Mouse (Mus musculus) midbrain, embryonic 12.5 days (tissue): ENCODE data around the gene Zbtb25. TPM values are rescaled to one million over a fixed set of nuclear protein-coding genes. Genes with fewer than 3 reads are reported as not detected.

Source experiments
- ATAC-seq: fragments of 200-750 bp; cut with Nextera tagmentation; 2 replicates; pipeline ENCODE4 v1.8.0; 2017; ENCODE audit warnings: low read depth, moderate TSS enrichment, moderate library complexity; ENCODE audit not compliant: low FRiP score
- H3K27ac ChIP-seq: fragments of 300-500 bp; sonication (generic); replicated peaks from 2 replicates; pipeline ENCODE4 v1.5.1; 2016; ENCODE audit warnings: mild to moderate bottlenecking
- H3K27me3 ChIP-seq: fragments of 300-500 bp; sonication (generic); 2 replicates; pipeline ENCODE4 v1.6.1; 2016; ENCODE audit warnings: mild to moderate bottlenecking
- H3K36me3 ChIP-seq: fragments of 300-500 bp; sonication (generic); 2 replicates; pipeline ENCODE4 v1.6.1; 2016
- H3K4me1 ChIP-seq: fragments of 300-500 bp; sonication (generic); 2 replicates; pipeline ENCODE4 v1.6.1; 2016
- H3K4me2 ChIP-seq: fragments of 300-500 bp; sonication (generic); replicated peaks from 2 replicates; pipeline ENCODE4 v1.6.1; 2016; ENCODE audit warnings: mild to moderate bottlenecking, moderate library complexity
- H3K4me3 ChIP-seq: fragments of 300-500 bp; sonication (generic); 2 replicates; pipeline ENCODE4 v1.5.1; 2016; ENCODE audit warnings: mild to moderate bottlenecking
- H3K9ac ChIP-seq: fragments of 300-500 bp; sonication (generic); replicated peaks from 2 replicates; pipeline ENCODE4 v1.6.1; 2016; ENCODE audit warnings: mild to moderate bottlenecking, moderate library complexity
- H3K9me3 ChIP-seq: fragments of 300-500 bp; sonication (generic); 2 replicates; pipeline ENCODE4 v1.6.1; 2016; ENCODE audit warnings: mild to moderate bottlenecking
- WGBS: fragments of 180-500 bp; shearing (Covaris S2); methylation state at CpG from one replicate; pipeline ENCODE4 v1.1.7; 2016; 5-methylcytosine and 5-hydroxymethylcytosine counted together
- polyA plus RNA-seq: library from polyadenylated mRNA; unstranded; fragments of >200 nt; fragmentation: Nextera tagmentation; extraction: Ambion mirVana; gene quantifications from 2 replicates; pipeline ENCODE4 v1.2.1, GENCODE M21; 2016

Zbtb25 gene
- 18.1 and 20.2 TPM in 2 replicates for polyA plus RNA-seq

DNA sequence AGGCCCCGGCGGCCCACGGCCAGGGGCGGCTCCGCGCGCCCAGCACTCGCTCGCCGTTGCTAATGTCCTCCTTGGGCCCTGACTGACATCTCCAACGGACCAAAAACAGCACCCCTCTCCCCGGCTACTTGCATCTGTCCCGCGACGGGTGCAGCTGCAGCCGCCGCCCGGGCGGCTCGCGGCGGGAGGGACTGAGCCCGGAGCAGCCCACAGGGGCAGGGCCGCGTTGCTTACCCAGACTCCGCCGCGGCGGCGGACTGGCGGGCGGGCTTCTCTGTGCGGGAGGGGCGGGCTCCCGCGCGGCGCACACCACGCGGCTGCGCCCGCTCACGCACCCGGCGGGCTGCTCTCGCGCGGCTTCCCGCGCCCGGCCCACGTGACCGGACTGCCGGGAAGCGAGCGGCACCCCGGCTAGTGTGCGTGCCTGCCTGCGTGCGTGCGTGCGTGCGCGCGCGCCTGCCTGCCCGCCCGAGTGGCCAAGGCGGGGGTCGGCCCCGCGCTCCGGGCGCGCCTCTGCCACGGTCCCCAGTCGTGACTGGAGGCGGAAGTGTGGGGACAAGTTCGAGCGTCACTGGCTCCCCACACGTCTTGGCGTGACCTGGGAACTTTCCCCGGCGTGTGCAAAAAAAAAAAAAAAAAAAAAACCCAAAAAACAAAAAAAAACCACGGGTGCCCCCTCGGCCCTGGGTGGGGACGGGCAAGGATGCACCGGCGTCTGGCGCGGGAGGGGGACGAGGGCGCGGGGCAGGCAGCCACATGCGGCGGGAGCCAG is at the start of gene Zbtb25:
Zbtb25 (minus strand) TSS at position 397 of the 772 bp plus-strand sequence.
- WGBS: under 1% methylated on average over 89 of the region's 96 CpGs
- H3K27ac ChIP-seq: peak within 1 kb of the TSS; percentile 98
- peaks cover 40% of the 10 kb centered on the region for H3K4me1 ChIP-seq
- H3K9me3 ChIP-seq: no peaks in the 10 kb centered on the region
- no peaks in the 10 kb centered on the region for H3K27me3 ChIP-seq
- ATAC-seq: peak; percentile 83
- no peaks in the 10 kb centered on the region for H3K36me3 ChIP-seq
- H3K4me2 ChIP-seq: peak within 1 kb of the TSS; percentile 84
- H3K9ac ChIP-seq: peak within 1 kb of the TSS; percentile 97
- peak within 1 kb of the TSS; percentile 93 for H3K4me3 ChIP-seq

DNA sequence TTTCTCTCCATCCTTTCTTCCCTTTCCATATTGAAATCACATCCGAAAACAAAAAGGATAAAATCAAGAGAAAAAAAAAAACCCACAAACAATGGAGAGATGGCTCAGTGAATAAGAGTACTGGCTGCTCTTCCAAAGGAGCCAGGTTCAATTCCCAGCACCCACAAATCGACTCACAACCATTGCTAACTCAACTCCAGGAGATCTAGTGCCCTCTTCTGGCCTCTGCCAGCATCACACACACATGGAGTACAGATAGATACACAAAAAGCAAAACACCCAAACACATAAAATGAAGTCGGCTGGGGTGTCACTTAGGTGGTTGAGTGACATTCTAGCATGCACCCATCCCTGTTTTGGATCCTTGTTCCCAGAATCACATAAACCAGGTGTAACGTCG is 48.9 kb upstream of the Zbtb25 start:
- no peak for ATAC-seq
- 93% methylated on average over 5 of the region's 5 CpGs for WGBS
- Histone ChIP-seq H3K27me3 (peaks cover 22% of the 10 kb centered on the region), H3K4me2 (no peak overlapping the region), H3K9me3 (no peaks in the 10 kb centered on the region), H3K4me1 (peaks cover 7% of the 10 kb centered on the region), H3K4me3 (no peak overlapping the region), H3K9ac (no peak overlapping the region), H3K36me3 (no peaks in the 10 kb centered on the region), H3K27ac (no peak overlapping the region)

DNA sequence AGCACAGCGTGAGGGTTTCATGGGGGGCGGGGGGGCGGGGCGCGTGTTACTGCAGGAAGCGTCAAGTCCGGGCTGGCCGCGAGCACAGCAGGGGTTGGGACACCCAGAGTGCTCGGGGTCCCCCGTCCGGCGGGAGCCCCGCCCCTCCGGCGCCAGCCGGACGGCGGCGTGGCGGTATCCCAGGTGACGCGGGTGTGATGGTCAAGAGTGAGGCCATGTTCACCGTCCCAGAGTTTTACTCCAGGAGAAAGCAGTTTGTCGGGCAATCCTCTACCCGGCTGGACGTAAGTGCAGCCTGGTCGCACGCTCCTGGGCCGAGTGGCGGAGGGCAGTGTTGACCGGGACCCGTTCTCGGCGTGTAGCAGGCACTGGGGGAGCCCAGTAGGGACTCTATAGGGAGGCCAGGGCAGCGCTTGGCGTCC is 48.0 kb upstream of the Zbtb25 start, which contains the start of gene Ppp1r36:
Ppp1r36 (plus strand) TSS at position 106 of the 422 bp plus-strand sequence.
- WGBS: under 1% methylated on average over 37 of the region's 37 CpGs
- H3K4me1 ChIP-seq: peaks cover 7% of the 10 kb centered on the region
- H3K36me3 ChIP-seq: no peaks in the 10 kb centered on the region
- no peaks in the 10 kb centered on the region for H3K9me3 ChIP-seq
- no peak within 1 kb of the TSS for H3K27ac ChIP-seq
- peaks cover 22% of the 10 kb centered on the region for H3K27me3 ChIP-seq
- H3K9ac ChIP-seq: 0 out of 2 replicates have a peak within 1 kb of the TSS, but pooled peaks have one; percentile 34
- H3K4me2 ChIP-seq: peak within 1 kb of the TSS; percentile 78
- peak; percentile 38; the same call in 1 of the 2 replicates for ATAC-seq
- peak within 1 kb of the TSS; percentile 45 for H3K4me3 ChIP-seq

DNA sequence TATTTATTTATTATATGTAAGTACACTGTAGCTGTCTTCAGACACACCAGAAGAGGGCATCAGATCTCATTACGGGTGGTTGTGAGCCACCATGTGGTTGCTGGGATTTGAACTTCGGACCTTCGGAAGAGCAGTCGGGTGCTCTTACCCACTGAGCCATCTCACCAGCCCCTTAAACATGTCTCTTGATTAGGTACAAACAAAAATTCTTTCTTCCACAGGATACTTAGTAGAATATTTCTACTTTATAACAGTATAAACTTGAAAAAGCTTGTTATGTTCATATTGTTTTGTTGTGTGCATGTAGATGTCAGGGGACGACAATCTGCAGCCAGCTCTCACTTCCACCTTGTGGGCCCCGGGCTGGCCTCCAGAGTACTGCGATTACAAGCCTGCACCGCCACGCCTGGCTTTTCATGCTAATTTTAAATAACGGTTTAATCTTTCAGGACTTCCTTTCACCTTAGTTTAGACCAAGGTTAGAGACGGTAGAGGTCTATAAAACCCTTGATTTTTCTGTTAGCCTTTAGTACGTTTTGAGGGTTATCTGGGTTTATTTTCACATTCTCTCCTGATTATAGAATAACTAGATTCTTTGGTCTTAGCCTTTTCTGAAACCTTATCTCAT is 46.1 kb upstream of the Zbtb25 start:
- Histone ChIP-seq H3K36me3 (no peaks in the 10 kb centered on the region), H3K9ac (no peak overlapping the region), H3K4me1 (peaks cover 7% of the 10 kb centered on the region), H3K4me2 (no peak overlapping the region), H3K4me3 (no peak overlapping the region), H3K9me3 (no peaks in the 10 kb centered on the region), H3K27ac (no peak overlapping the region), H3K27me3 (peaks cover 22% of the 10 kb centered on the region)
- WGBS: 84% methylated on average over 12 of the region's 12 CpGs
- ATAC-seq: no peak

DNA sequence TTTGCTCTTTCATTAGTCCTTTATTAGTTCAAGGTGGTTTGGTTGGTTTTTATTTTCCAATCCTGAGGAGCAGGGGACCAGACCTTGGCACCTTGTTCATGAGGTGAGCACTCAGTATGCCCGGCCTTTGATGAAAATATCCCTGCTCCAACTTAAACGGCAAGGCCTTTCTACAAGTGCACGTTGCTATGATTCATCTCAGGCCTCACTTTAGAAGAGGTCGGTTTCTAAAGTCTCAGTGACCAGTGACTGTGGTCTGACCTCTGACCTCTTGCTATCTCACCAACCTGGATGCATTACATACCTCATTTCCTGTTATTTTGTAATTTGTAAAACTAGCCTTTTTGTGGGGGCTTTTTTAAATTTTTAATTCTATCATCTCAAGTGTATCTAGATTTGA is 39.8 kb upstream of the Zbtb25 start:
- H3K4me1 ChIP-seq: peaks cover 19% of the 10 kb centered on the region
- H3K4me2 ChIP-seq: no peak overlapping the region
- no peak overlapping the region for H3K27ac ChIP-seq
- no peak for ATAC-seq
- H3K4me3 ChIP-seq: no peak overlapping the region
- 70% methylated on average over 4 of the region's 4 CpGs for WGBS
- no peaks in the 10 kb centered on the region for H3K36me3 ChIP-seq
- H3K9ac ChIP-seq: no peak overlapping the region
- no peaks in the 10 kb centered on the region for H3K9me3 ChIP-seq
- H3K27me3 ChIP-seq: peaks cover 41% of the 10 kb centered on the region

DNA sequence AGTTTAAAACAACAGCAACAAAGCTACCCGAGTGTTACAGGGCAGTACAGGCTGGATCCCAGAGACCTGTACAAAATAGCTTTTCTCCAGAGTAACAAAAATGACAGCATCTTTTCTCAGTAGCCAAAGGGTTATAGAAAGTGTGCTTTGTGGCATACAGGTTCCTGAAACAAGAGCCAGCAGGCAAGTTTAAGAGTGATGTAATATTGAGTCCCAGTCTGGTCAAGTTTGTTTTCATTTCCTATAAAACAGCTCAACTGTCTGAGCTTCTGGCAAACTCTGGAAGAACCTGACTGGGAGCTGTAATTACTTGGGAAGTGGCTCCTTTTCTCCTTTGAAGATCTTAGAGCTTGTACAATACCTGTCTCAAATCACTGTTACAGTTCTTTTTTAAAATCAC is 37.8 kb upstream of the Zbtb25 start:
- 46% methylated on average over 1 of the region's 1 CpGs for WGBS
- ATAC-seq: no peak
- H3K9ac ChIP-seq: no peak overlapping the region
- peaks cover 23% of the 10 kb centered on the region for H3K4me1 ChIP-seq
- no peak overlapping the region for H3K4me2 ChIP-seq
- no peak overlapping the region for H3K27ac ChIP-seq
- H3K36me3 ChIP-seq: no peaks in the 10 kb centered on the region
- H3K9me3 ChIP-seq: no peaks in the 10 kb centered on the region
- H3K27me3 ChIP-seq: peaks cover 50% of the 10 kb centered on the region
- H3K4me3 ChIP-seq: no peak overlapping the region

DNA sequence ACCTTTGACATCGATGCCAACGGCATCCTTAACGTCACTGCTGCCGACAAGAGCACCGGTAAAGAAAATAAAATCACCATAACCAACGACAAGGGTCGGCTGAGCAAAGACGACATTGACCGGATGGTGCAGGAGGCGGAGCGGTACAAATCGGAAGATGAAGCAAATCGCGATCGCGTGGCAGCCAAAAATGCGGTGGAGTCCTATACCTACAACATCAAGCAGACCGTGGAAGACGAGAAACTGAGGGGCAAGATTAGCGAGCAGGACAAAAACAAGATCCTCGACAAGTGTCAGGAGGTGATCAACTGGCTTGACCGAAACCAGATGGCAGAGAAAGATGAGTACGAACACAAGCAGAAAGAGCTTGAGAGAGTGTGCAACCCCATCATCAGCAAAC is 36.6 kb upstream of the Zbtb25 start:
- H3K4me3 ChIP-seq: peak overlapping the region; percentile 73
- H3K27me3 ChIP-seq: peaks cover 53% of the 10 kb centered on the region
- H3K4me1 ChIP-seq: peaks cover 23% of the 10 kb centered on the region
- WGBS: 5% methylated on average over 23 of the region's 23 CpGs
- H3K27ac ChIP-seq: no peak overlapping the region
- peak overlapping the region; percentile 81 for H3K4me2 ChIP-seq
- no peak overlapping the region for H3K9ac ChIP-seq
- no peaks in the 10 kb centered on the region for H3K9me3 ChIP-seq
- no peak for ATAC-seq
- no peaks in the 10 kb centered on the region for H3K36me3 ChIP-seq

DNA sequence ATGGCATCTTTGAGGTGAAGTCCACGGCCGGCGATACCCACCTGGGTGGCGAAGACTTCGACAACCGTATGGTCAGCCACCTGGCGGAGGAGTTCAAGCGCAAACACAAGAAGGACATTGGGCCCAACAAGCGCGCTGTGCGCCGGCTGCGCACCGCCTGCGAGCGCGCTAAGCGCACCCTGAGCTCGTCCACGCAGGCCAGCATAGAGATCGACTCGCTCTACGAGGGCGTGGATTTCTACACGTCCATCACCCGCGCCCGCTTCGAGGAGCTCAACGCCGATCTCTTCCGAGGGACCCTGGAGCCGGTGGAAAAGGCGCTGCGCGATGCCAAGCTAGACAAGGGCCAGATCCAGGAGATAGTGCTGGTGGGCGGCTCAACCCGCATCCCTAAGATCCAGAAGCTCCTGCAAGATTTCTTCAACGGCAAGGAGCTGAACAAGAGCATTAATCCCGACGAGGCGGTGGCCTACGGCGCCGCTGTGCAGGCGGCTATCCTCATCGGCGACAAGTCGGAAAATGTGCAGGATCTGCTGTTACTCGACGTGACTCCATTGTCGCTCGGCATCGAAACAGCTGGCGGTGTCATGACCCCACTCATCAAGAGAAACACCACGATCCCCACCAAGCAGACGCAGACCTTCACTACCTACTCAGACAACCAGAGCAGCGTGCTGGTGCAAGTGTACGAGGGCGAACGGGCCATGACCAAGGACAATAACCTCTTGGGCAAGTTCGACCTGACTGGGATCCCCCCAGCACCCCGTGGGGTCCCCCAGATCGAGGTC is 36.0 kb upstream of the Zbtb25 start:
- Histone ChIP-seq H3K4me1 (peaks cover 23% of the 10 kb centered on the region), H3K4me3 (peak overlapping the region; percentile 73), H3K27me3 (peaks cover 53% of the 10 kb centered on the region), H3K9ac (no peak overlapping the region), H3K9me3 (no peaks in the 10 kb centered on the region), H3K27ac (no peak overlapping the region), H3K36me3 (no peaks in the 10 kb centered on the region), H3K4me2 (peak overlapping the region; percentile 81)
- ATAC-seq: no peak
- 5% methylated on average over 64 of the region's 64 CpGs for WGBS

DNA sequence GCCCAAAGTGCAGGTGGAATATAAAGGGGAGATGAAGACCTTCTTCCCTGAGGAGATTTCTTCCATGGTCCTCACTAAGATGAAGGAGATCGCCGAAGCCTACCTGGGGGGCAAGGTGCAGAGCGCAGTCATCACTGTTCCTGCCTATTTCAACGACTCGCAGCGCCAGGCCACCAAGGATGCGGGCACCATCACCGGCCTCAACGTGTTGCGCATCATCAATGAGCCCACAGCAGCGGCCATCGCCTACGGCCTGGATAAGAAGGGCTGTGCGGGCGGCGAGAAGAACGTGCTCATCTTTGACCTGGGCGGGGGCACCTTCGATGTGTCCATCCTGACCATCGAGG is 35.4 kb upstream of the Zbtb25 start:
- peaks cover 53% of the 10 kb centered on the region for H3K27me3 ChIP-seq
- WGBS: 9% methylated on average over 20 of the region's 20 CpGs
- H3K27ac ChIP-seq: no peak overlapping the region
- H3K4me1 ChIP-seq: peaks cover 23% of the 10 kb centered on the region
- H3K4me3 ChIP-seq: peak overlapping the region; percentile 73
- H3K9me3 ChIP-seq: no peaks in the 10 kb centered on the region
- ATAC-seq: no peak
- H3K36me3 ChIP-seq: no peaks in the 10 kb centered on the region
- H3K9ac ChIP-seq: no peak overlapping the region
- peak overlapping the region; percentile 81 for H3K4me2 ChIP-seq

DNA sequence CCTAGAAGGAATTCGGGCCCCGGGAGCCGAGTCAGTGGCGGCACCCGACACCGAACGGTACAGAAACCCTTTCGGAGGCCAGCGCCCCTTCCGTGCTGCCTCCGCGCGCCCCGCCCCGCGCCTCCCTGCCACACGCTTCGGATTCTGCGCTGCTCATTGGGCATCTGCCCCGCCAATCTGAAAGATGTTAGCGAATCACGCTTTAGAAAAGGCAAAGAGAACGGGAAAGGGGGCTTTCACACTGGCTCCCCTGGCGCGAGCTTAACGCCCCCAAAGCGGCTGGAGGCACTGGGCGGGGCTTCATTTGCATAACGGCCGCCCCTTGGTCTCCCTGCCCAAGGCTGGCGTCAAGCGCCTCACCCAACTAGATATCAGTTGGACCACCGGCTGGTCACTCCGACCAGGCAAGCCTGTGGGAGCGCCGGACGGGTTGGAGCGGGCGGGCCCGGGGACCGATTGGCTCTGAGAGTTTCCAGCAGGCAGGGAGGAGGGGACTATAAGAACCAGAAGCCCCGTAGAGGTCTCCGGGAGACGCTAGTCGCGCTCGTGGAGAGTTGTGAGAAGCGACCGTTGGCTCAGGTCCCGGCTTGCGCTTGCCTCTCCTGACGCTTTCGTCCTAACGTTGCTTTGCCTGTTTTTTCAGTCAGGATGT is 34.6 kb upstream of the Zbtb25 start, which contains the start of gene Hspa2:
Hspa2 (plus strand) TSS at position 291 of the 652 bp plus-strand sequence.
- WGBS: under 1% methylated on average over 54 of the region's 54 CpGs
- H3K4me1 ChIP-seq: peaks cover 23% of the 10 kb centered on the region
- peak within 1 kb of the TSS; percentile 88 for H3K27ac ChIP-seq
- peak within 1 kb of the TSS; percentile 59 for H3K9ac ChIP-seq
- peaks cover 53% of the 10 kb centered on the region for H3K27me3 ChIP-seq
- H3K4me2 ChIP-seq: peak within 1 kb of the TSS; percentile 81
- no peaks in the 10 kb centered on the region for H3K9me3 ChIP-seq
- no peaks in the 10 kb centered on the region for H3K36me3 ChIP-seq
- peak; percentile 97 for ATAC-seq
- H3K4me3 ChIP-seq: peak within 1 kb of the TSS; percentile 73

DNA sequence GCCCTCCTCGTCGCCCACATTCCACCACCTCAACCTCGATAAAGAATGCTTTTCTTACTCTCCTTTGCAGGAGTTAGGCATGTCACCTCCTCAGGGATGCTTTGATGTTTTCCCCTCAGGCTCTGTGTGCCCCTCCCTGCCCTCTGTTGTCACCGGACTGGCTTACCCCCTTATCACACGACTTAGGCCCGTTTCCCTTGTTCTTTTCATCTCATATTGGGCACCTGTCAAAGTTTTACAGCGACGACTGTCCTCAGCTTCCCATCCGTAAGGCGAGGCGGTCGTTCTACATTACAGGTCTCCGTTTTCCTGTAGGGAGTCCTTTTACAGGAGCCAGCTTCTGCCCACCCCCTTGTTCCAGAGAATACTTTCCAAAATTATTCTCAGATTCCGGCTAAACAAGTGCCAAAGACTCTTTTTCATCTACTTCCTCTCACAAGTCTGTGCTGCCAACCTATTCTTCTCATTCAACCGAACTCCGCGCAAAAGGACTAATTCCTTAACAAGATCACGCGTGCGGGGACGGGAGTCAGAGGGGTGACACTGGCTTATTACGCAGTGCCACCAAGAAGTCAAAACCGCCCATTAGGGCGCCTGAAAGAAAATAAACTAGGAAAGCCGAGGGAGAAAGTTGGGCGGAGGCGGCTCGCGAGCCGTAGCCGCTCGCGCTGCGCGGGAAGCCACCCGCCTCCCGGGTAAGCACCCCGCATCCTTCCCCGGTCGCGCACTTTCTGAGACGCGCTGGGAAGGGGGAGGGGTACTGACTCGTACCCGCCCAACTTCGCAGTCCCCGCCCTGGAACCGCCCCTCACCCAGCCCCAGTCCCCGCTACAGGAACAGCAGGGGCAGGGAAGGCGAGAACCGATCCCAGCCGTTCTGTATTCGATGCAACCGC is 33.8 kb upstream of the Zbtb25 start:
- Histone ChIP-seq H3K27ac (peak overlapping the region; percentile 88), H3K4me3 (peak overlapping the region; percentile 73), H3K4me1 (peaks cover 23% of the 10 kb centered on the region), H3K27me3 (peaks cover 46% of the 10 kb centered on the region), H3K36me3 (no peaks in the 10 kb centered on the region), H3K9ac (peak overlapping the region; percentile 59), H3K4me2 (peak overlapping the region; percentile 81), H3K9me3 (no peaks in the 10 kb centered on the region)
- WGBS: under 1% methylated on average over 48 of the region's 54 CpGs
- ATAC-seq: peak; percentile 91
